Mouse (Mus musculus): ENCODE results near the gene Gna15. TPM values are rescaled to one million over a fixed set of nuclear protein-coding genes. Genes with fewer than 3 reads are reported as not detected.

The Gna15 gene
- polyA plus RNA-seq, 1 experiment: 3.4 TPM

DNA sequence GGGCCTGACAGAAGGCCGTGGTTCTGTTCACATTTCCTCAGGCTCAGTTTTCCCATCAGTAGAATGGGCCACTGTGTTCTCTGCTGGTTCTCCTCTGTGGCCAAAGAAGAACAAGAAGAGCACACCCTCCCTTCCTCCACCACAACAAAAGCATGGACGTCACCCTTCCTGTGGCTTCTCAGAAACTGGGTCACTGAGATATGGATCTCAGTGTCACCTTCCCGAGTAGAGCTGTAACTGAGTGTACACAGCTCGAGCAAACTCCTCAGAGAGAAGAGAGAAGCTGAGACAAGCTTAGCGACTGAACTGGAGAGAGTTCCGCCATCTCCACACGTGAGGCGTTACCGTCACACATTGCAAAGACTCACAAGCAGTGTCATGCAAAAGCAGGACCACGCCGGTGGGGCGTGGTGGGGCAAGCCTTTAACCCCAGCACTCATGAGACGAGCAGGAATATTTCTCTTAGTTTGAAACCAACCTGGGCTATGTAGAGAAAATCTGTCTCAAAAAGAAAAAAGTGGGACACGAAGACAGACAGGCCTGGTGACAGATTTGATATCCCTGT is 13.7 kb downstream of the Gna15 start:
- H3K4me3 ChIP-seq (ENCODE audit: insufficient read depth, low read length): no peak overlapping the region
- H3K4me1 ChIP-seq (ENCODE audit: control insufficient read depth, insufficient read depth, low read length): no peaks in the 10 kb centered on the region
- H3K27ac ChIP-seq (ENCODE audit: insufficient read depth, low read length): no peak overlapping the region
- TF ChIP-seq CTCF (IDR thresholded peaks at IDR 0.05; ENCODE audit: extremely low read depth, insufficient read depth, low read length) (no peak), POLR2A (IDR thresholded peaks at IDR 0.05; ENCODE audit: extremely low read depth, insufficient read depth, low read length) (no peak)

DNA sequence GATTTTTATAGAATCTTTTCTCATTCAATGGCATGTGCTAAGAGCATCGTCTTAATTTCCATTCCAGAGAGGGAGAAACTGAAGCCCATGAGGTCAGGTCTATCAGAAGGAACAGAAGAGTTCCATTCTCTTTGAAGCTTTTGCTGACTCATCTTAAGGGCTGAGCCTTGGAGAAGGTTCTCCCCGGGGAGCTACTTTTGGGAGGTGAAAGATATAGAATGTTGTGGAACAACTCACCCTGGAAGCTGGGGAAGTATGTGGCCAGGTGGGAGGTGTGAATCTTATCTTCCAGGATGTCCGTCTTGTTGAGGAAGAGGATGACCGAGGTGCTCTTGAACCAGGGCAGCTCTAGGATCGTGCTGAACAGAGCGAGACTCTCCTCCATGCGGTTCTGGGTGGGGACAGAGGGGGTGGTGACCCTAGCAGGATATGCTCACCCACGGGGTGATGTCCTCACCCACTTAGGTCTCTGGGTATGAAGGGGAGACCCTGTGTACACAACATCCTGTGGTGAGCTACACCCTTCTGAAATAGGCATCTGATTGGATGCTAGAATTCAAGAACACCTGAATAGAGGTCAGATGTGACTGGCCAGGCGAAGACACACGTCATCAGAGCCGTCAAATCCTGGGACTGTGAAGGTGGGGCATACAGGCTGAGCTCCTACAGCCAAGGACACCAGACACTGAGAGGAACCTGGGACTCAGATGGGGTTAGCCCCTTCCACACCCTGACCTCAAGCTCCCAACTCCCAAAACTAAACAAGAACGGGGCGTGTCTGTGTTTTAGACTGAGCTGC is 16.1 kb downstream of the Gna15 start:
- Histone ChIP-seq H3K4me3 (ENCODE audit: insufficient read depth, low read length) (no peak overlapping the region), H3K4me1 (ENCODE audit: control insufficient read depth, insufficient read depth, low read length) (no peaks in the 10 kb centered on the region), H3K27ac (ENCODE audit: insufficient read depth, low read length) (no peak overlapping the region)
- TF ChIP-seq CTCF (IDR thresholded peaks at IDR 0.05; ENCODE audit: extremely low read depth, insufficient read depth, low read length): no peak
- no peak for TF ChIP-seq POLR2A (IDR thresholded peaks at IDR 0.05; ENCODE audit: extremely low read depth, insufficient read depth, low read length)

DNA sequence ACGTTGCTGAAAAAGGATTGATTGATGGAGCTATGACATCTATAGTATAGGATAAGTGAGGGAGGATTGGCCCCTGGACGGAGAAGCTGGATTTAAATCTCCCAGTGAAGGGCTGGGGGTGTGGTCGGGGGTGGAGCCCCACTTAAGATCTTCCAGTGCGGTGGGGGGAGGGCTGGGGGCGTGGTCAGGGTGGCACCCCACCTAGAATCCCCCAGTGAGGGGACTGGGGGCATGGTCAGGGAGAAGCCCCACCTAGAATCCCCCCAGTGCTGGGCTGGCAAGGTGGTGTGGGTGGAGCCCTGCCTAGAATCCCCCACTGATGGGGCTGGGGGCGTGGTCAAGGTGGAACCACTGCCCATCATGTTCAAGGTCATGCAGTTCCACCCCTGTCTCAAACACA is 16.9 kb downstream of the Gna15 start:
- Histone ChIP-seq H3K27ac (ENCODE audit: insufficient read depth, low read length) (no peak overlapping the region), H3K4me3 (ENCODE audit: insufficient read depth, low read length) (no peak overlapping the region), H3K4me1 (ENCODE audit: control insufficient read depth, insufficient read depth, low read length) (no peaks in the 10 kb centered on the region)
- no peak for TF ChIP-seq CTCF (IDR thresholded peaks at IDR 0.05; ENCODE audit: extremely low read depth, insufficient read depth, low read length)
- no peak for TF ChIP-seq POLR2A (IDR thresholded peaks at IDR 0.05; ENCODE audit: extremely low read depth, insufficient read depth, low read length)

DNA sequence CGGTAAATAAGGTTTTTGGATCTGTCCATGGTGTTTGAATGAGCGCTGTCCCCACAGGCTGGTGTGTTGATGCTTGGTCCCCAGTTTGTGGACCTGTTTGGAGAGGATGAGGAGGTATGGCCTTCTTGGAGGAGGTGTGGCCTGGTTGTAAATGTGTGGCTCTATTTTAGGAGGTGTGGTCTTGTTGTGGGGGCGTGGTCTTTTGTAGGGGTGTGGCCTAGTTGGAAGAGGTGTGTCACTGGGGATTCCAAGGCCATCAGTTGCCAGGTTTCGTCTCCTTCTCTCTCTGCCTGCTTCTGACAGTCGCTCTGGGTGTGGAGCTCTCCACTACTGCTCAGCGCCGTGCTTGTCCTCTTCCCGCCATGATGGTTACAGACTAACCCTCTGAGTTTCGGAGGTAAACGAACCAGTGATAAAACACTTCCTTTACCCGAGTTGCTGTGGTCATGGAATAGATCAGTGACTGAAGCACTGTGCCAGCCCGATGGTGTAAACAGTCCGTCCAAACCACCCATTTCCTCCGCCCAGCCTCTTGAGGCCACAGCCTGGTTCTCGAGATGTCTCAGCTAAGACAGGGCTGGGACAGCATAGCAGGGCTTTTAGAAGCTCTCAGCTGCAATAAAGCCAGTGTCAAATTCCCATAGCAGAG is 18.9 kb downstream of the Gna15 start:
- Histone ChIP-seq H3K4me3 (ENCODE audit: insufficient read depth, low read length) (no peak overlapping the region), H3K4me1 (ENCODE audit: control insufficient read depth, insufficient read depth, low read length) (no peaks in the 10 kb centered on the region), H3K27ac (ENCODE audit: insufficient read depth, low read length) (no peak overlapping the region)
- TF ChIP-seq CTCF (IDR thresholded peaks at IDR 0.05; ENCODE audit: extremely low read depth, insufficient read depth, low read length) (no peak), POLR2A (IDR thresholded peaks at IDR 0.05; ENCODE audit: extremely low read depth, insufficient read depth, low read length) (no peak)

DNA sequence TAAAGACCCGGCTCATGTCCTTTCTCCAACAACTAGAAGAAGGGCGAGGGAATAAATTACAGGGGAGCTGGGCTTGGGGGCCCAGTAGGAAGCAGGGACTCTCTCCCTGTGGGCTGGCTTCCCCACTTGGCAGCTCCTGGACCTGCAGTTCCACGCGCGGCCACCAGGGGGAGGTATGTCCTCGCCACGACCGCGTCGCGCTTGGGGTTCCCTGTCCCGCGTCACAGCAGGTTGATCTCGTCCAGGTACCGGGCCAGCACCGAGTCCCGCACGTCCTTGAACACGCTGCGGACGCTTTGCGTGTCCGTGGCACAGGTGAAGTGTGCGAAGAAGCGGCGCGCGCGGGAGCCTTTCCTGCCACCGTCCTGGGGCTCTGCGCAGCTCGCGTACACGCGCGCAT is 21.4 kb downstream of the Gna15 start:
- no peak for TF ChIP-seq POLR2A (IDR thresholded peaks at IDR 0.05; ENCODE audit: extremely low read depth, insufficient read depth, low read length)
- peak; percentile 89 for TF ChIP-seq CTCF (IDR thresholded peaks at IDR 0.05; ENCODE audit: extremely low read depth, insufficient read depth, low read length)
- Histone ChIP-seq H3K4me1 (ENCODE audit: control insufficient read depth, insufficient read depth, low read length) (no peaks in the 10 kb centered on the region), H3K4me3 (ENCODE audit: insufficient read depth, low read length) (peak overlapping the region; percentile 30), H3K27ac (ENCODE audit: insufficient read depth, low read length) (no peak overlapping the region)

DNA sequence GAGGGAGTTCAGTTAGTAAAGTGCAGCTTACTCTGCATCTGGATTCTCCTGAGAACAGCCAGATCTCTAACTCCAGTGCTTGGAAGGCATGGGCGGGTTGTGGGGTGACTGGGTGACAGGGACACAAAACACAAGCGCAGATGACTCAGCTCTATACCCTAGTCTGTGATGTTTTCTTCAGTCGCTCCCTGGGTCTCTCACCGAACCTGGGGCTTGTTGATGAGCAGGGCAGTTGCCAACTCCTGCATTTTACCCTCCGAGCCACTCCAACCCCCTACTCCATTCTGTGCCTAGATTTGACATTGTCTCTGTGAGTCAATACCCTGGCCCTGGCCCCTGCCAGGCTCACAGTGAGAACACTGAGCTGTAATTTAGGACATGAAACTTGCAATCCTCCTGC is 22.2 kb downstream of the Gna15 start:
- no peak for TF ChIP-seq CTCF (IDR thresholded peaks at IDR 0.05; ENCODE audit: extremely low read depth, insufficient read depth, low read length)
- TF ChIP-seq POLR2A (IDR thresholded peaks at IDR 0.05; ENCODE audit: extremely low read depth, insufficient read depth, low read length): no peak
- no peaks in the 10 kb centered on the region for H3K4me1 ChIP-seq (ENCODE audit: control insufficient read depth, insufficient read depth, low read length)
- no peak overlapping the region for H3K27ac ChIP-seq (ENCODE audit: insufficient read depth, low read length)
- H3K4me3 ChIP-seq (ENCODE audit: insufficient read depth, low read length): no peak overlapping the region

DNA sequence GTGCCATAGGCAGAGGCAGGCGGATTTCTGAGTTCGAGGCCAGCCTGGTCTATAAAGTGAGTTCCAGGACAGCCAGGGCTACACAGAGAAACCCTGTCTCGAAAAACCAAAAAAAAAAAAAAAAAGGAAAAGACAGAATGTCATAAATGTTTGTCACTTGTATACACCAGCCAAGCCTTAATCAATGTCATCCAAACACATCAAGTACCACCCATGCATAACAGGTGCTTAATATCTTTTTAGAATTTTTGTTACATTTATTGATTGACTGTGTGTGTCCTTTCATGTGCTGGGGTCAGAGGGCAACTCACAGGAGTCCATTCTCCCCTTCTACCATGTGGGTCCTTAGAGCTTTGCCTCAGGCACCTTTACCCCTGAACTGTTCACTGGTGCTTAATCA is 24.0 kb downstream of the Gna15 start, which contains the start of gene S1pr4:
TSS of gene S1pr4 (minus strand) at position 101 of the 400 bp plus-strand sequence.
- Histone ChIP-seq H3K27ac (ENCODE audit: insufficient read depth, low read length) (peak within 1 kb of the TSS; percentile 7; the same call in 1 of the 2 replicates), H3K4me1 (ENCODE audit: control insufficient read depth, insufficient read depth, low read length) (no peaks in the 10 kb centered on the region; the same call in 1 of the 2 replicates), H3K4me3 (ENCODE audit: insufficient read depth, low read length) (no peak within 1 kb of the TSS)
- TF ChIP-seq POLR2A (IDR thresholded peaks at IDR 0.05; ENCODE audit: extremely low read depth, insufficient read depth, low read length) (no peak), CTCF (IDR thresholded peaks at IDR 0.05; ENCODE audit: extremely low read depth, insufficient read depth, low read length) (no peak)

DNA sequence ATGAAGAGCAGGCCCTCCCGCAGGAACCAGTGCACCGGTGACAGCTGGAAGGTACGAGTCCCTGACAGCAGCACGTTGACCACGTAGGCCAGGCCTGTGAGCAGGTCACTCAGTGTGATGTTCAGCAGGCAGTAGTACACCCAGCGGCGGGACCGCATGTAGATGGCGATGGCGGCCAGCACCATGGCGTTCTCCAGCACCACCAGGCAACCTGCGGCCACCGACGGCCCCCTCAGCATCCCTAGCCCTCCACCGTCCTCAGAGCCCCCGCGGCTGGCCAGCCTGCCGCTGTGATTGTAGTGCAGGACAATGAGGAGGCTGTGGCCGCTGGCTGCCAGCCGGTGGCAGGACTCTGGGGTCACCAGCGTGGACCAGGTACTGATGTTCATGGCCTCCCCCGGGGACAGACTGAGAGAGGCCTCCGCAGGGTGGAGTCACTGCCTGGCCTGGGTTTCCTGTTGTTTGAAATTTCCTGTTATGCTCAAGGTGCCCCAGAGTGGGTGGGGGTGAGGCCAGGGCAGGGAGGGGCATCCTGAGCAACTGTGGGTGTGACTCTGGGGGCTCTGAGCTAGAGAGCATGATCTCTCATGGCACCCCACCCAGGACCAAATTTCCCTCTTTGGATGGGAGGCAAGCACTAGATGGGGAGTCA is 24.6 kb downstream of the Gna15 start:
- Histone ChIP-seq H3K4me1 (ENCODE audit: control insufficient read depth, insufficient read depth, low read length) (peaks cover 4% of the 10 kb centered on the region), H3K27ac (ENCODE audit: insufficient read depth, low read length) (peak overlapping the region; percentile 7; the same call in 1 of the 2 replicates), H3K4me3 (ENCODE audit: insufficient read depth, low read length) (no peak overlapping the region)
- TF ChIP-seq POLR2A (IDR thresholded peaks at IDR 0.05; ENCODE audit: extremely low read depth, insufficient read depth, low read length): no peak
- TF ChIP-seq CTCF (IDR thresholded peaks at IDR 0.05; ENCODE audit: extremely low read depth, insufficient read depth, low read length): no peak

Measured in cortical plate, adult 2 months (tissue).